Mouse (Mus musculus) T-helper 1 cell (primary cell): ENCODE data around the gene Olfr341.

ENCODE experiments used
- in situ Hi-C: fragments of 300-600 bp; cut with MboI, MseI; formaldehyde crosslinking; loops from one replicate; pipeline ENCODE4 v1.15.1; 2025; ENCODE audit warnings: high pct_unique_total_duplicates

The Olfr341 gene

GRCm38 (mm10) chr2:36482368-36482767 lies at the start of gene Olfr341:
Gene Olfr341 (minus strand): TSS chr2:36482468.
- in situ Hi-C loops: loop anchor here (5.0 kb wide), 1 partner anchor 745 kb away; no protein-coding TSS in a partner anchor

DNA sequence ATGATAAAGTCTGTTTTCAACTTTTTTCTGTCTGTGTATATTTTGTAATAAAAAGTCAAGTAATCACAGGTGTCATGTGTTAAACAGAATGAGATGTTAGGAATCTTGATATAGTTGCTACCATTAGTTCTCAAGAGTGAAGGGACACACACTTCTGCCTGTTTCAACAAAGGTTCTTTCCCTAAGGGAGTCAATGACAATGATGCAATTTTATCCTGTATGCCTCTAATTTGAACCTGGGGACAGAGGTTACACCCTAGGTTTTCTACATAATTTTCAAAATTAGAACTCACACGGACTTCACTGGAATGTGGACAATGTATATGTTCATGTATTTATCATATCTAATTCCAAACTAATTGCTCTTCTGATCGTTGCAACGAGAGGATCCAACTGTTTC lies 42.4 kb upstream of the Olfr341 start, which contains the start of gene Olfr342:
Olfr342 (plus strand) TSS at position 301 of the 400 bp plus-strand sequence.
- in situ Hi-C loops: no loop called here

- in situ Hi-C loops: no loop called here
Measured at GRCm38 (mm10) chr2:36473634-36474033, 8.6 kb downstream of the Olfr341 start.

- in situ Hi-C loops: no loop called here
Measured at GRCm38 (mm10) chr2:36452287-36452686, 30.0 kb downstream of the Olfr341 start, which contains the start of gene Olfr340. Gene Olfr340 (plus strand): TSS chr2:36452587.
